Mouse (Mus musculus) CD4-positive, CD25-positive, alpha-beta regulatory T cell, adult 2 months (primary cell): ENCODE measurements at regions not wholly inside any gene's neighbourhood (a gene's known extent, or its start where the extent isn't known, plus 50 kb on each side); places are given as distances from the start of the nearest gene placed in this dataset.

ENCODE experiments used
- DNase-seq: peaks from one replicate; pipeline ENCODE4 v3.0.0-alpha.2; 2012; ENCODE audit warnings: low read depth, low spot score

GRCm38 (mm10) chr10:117528575-117529268, 100.6 kb upstream of the Cpm start:
- no peak for DNase-seq

DNA sequence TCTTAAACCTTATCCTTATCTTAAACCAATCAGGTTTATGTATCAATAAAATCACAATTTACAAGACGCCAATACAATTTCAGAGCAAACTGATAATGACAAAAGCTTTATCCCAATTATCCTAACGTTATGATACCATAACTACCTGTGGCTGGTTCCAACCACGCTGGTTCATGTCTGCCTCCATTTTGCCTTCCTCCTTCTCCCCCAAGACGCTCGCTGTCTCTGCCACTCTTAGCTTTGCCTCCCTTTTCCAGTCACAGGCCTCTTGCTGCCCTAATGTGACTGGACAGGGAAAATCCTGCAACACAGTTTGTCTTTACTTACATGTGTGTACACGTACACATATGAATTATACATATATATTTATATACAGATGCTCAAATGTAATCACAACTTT, 101.3 kb upstream of the Cpm start:
- no peak for DNase-seq

- no peak for DNase-seq
Measured at GRCm38 (mm10) chr10:117527243-117527642, 102.1 kb upstream of the Cpm start.

DNA sequence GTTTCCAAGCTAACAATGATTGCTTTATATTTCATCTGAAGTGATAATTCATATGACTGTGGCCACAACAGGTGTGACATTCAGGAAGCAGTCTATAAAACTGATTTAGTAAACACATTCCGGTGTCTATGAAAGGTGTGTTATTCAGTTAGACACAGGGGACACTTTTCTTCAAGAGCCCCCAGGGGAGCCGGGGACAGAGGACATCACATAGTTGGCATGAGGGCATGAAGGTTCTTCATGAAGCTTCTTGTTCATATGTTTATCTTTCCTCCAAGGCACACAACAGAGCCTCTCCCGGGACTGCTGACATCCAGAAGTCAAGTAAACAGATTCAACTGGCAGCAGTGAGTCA, 102.5 kb upstream of the Cpm start:
- DNase-seq = no peak

DNA sequence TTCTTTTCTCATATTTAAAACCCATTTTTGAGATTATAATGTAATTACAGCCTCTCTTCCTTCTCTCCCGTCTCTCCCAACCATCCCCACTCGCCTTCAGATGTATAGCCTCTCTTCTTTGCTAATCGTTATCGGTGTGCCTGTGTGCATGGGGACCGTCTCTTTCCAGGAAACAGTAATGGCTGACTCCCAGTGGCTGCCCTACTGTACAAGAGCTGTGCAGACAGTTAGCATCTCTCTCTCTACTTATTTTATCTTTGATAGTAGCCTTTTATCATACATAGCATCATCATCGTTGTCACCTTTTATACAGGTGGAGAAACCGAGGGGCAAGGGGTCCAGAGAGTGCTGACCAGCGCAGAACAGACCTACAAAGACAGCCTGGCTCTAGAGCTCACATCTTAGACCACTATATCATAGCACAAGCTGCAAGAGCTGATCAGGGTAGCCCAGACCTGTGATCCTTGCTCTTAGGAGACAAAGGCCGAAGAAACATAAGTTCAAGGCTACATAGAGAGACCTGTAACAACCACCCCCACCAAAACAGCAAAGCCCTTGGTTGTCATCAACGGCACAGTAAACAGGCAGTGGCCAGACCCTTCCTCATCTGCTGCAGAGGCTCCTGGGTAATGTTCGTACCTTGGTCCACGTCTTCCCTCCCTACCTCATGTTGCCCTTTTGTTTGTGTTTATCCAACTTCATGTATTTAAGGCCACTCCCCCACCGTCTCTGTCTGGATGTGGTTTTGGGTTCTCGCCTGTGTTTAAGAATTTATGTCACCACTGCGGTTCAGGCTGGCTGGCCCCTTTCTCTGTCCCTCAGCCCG, 103.1 kb upstream of the Cpm start:
- peak; percentile 54 for DNase-seq

GRCm38 (mm10) chr10:117525608-117526007, 103.7 kb upstream of the Cpm start:
- no peak for DNase-seq

- no peak for DNase-seq
Measured at GRCm38 (mm10) chr10:117524926-117525565, 104.3 kb upstream of the Cpm start.

GRCm38 (mm10) chr10:117524101-117524500, 105.2 kb upstream of the Cpm start:
- no peak for DNase-seq

DNA sequence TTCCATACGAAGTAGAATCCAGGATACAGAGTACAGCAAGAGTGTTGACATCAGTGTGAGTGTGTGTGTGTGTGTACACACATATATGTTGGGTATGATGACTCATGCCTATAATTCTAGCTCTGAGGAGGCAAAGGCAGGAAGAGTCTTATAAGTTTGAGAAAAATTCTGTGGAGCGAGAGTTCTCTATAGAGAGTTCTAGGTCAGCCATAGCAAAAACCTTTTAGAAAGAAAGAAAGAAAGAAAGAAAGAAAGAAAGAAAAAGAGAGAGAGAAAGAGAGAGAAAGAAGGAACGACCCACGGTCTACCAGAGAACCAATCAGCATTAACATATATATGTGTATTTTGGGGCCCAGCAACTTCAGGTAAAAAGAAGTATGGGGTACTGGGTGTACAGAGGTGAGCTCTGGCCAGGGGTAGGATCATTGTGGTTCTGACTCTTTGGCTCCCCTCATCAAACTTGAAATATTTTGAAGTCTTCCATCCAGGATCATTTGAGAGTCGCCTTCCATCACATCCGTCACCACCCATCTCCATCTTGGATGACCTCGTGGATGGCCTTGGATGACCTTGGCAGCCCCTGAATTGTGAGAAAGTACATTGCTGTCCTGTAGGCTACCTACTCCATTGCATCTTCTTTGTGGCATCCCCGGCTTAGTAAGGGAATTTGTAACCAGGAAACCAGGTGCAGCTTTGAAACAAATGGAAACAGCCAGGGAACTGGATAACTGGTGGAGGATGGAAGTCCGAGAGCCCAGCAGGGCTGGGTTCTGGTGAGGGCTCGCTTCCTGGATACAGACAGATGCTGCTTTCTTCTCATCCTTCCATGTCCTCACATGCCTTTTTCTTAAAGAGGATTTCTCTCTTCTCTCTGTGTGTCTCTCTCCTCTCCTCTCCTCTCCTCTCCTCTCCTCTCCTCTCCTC, 106.1 kb upstream of the Cpm start:
- no peak for DNase-seq

GRCm38 (mm10) chr10:117522373-117522772, 106.9 kb upstream of the Cpm start:
- DNase-seq = no peak

- no peak for DNase-seq
Measured at GRCm38 (mm10) chr10:117521315-117522270, 107.7 kb upstream of the Cpm start.

- DNase-seq = no peak
Measured at GRCm38 (mm10) chr10:117520536-117521314, 108.6 kb upstream of the Cpm start.

- DNase-seq = no peak
Measured at GRCm38 (mm10) chr10:117519670-117520535, 109.4 kb upstream of the Cpm start.

GRCm38 (mm10) chr10:117518793-117519669, 110.3 kb upstream of the Cpm start:
- no peak for DNase-seq

GRCm38 (mm10) chr10:117517800-117518770, 111.2 kb upstream of the Cpm start:
- no peak for DNase-seq

- DNase-seq = no peak
Measured at GRCm38 (mm10) chr10:117517071-117517714, 112.1 kb upstream of the Cpm start.
